Mouse (Mus musculus) limb, embryonic 11.5 days (tissue): ENCODE measurements at regions not wholly inside any gene's neighbourhood (a gene's known extent, or its start where the extent isn't known, plus 50 kb on each side); places are given as distances from the start of the nearest gene placed in this dataset.

Source experiments
- ATAC-seq: fragments of 200-750 bp; cut with Nextera tagmentation; 2 replicates; pipeline ENCODE4 v1.8.0; 2017; ENCODE audit warnings: low read depth; ENCODE audit not compliant: insufficient number of reproducible peaks, low FRiP score, low TSS enrichment
- DNase-seq: peaks from one replicate; pipeline ENCODE4 v3.0.0-alpha.2; 2015; ENCODE audit warnings: low spot score
- H3K27ac ChIP-seq: fragments of 300-500 bp; sonication (generic); replicated peaks from 2 replicates; pipeline ENCODE4 v1.5.1; 2014; ENCODE audit warnings: low read depth, mild to moderate bottlenecking, low read length
- H3K27me3 ChIP-seq: fragments of 300-500 bp; sonication (generic); 2 replicates; pipeline ENCODE4 v1.6.1; 2014; ENCODE audit warnings: mild to moderate bottlenecking, low read length, mixed read lengths; ENCODE audit not compliant: control insufficient read depth, insufficient read depth
- H3K36me3 ChIP-seq: fragments of 300-500 bp; sonication (generic); 2 replicates; pipeline ENCODE4 v1.6.1; 2014; ENCODE audit warnings: mild to moderate bottlenecking, low read length, moderate library complexity, mixed read lengths; ENCODE audit not compliant: control insufficient read depth, insufficient read depth
- H3K4me1 ChIP-seq: fragments of 300-500 bp; sonication (generic); 2 replicates; pipeline ENCODE4 v1.6.1; 2014; ENCODE audit warnings: low read length, mixed read lengths; ENCODE audit not compliant: control insufficient read depth, insufficient read depth
- H3K4me2 ChIP-seq: fragments of 300-500 bp; sonication (generic); 2 replicates; pipeline ENCODE4 v1.6.1; 2014; ENCODE audit warnings: low read depth, mild to moderate bottlenecking, moderate library complexity; ENCODE audit not compliant: severe bottlenecking
- H3K4me3 ChIP-seq: fragments of 300-500 bp; sonication (generic); 2 replicates; pipeline ENCODE4 v1.5.1; 2014; ENCODE audit warnings: low read depth, low read length
- H3K9ac ChIP-seq: fragments of 300-500 bp; sonication (generic); 2 replicates; pipeline ENCODE4 v1.6.1; 2014; ENCODE audit warnings: mild to moderate bottlenecking, low read length
- H3K9me3 ChIP-seq: fragments of 300-500 bp; sonication (generic); 2 replicates; pipeline ENCODE4 v1.6.1; 2016; ENCODE audit warnings: low read length; ENCODE audit not compliant: control insufficient read depth
- WGBS: fragments of 180-500 bp; shearing (Covaris S2); extraction: QIAGEN DNeasy Blood & Tissue Kit; methylation state at CpG from one replicate; pipeline ENCODE4 v1.1.7; 2014; 5-methylcytosine and 5-hydroxymethylcytosine counted together

DNA sequence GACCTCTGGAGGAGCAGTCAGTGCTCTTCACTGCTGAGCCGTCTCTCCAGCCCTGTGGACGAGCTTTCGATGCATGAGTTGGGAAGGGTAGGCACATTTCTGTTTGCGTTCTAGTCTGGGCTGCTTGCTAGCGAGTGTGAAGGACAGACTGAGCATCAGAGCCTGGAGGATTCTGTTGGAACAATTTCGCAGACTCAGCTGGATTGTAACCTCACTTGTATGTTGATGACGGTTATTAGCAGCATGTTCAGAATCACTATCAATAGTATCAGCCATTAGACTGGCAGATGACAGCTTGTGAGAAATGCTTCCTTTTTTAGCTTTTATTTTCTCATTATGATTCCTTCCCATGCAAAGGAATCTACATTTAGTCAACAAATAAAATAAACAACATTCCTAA, 923.5 kb upstream of the Car8 start:
- ATAC-seq = no peak
- Histone ChIP-seq H3K27ac (no peak overlapping the region), H3K9ac (no peak overlapping the region), H3K4me1 (no peaks in the 10 kb centered on the region), H3K36me3 (no peaks in the 10 kb centered on the region), H3K4me3 (no peak overlapping the region), H3K27me3 (no peaks in the 10 kb centered on the region), H3K4me2 (no peak overlapping the region), H3K9me3 (no peaks in the 10 kb centered on the region)
- no peak for DNase-seq
- WGBS = 86% methylated on average over 7 of the region's 7 CpGs

DNA sequence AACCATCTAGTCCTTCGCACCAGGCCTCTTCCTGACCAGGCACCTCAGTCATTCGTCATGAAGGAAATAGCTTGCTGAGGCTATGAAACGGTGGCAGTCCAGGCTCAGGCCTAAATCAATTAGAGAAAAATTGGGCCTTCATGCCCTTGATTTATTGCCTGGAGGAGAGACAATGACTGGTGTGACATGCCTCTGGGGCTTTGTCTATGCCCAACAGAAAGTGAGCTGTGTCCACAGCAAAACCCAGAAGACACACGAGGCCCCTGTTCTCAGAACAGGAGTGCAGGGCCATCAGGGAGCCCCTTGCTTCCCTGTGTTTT, 922.9 kb upstream of the Car8 start:
- no peak overlapping the region for H3K27ac ChIP-seq
- 27% methylated on average over 4 of the region's 4 CpGs for WGBS

DNA sequence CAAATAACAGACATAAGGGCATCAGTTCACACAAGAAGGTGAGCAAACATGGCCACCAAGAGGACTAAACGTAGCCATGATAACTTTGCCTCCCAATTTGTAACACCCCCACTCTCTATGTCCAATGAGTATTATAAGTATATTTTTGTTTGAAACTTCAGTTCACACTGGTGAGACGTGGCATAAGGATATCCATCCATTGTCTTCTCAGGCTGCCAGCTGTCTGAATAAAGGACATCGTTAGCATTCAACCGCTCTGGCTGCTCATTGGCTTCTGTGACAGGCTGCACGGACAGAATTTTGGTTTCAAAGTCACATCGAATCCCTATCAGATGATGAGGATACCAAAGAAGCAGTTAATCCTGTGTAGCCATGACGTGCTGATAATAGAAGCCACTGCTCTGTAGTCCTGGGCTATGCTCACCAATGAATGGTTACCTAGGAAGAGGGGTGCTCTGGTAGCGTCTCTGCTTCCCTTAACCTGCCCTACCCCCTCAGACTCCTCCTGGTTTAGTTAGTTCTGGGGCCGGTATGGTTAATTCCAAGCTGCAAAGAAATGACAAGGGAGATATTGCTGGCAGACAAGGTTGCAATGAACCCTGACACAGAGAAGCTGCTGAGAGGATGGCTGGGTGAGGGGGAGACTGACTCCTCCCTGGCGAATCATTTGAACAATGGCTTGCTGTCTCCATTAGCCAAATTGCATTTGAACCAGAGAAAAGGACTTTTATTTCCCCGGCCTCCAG, 922.4 kb upstream of the Car8 start:
- 72% methylated on average over 11 of the region's 11 CpGs for WGBS
- no peak overlapping the region for H3K4me2 ChIP-seq
- DNase-seq (no peak), ATAC-seq (no peak)
- H3K9me3 ChIP-seq = no peaks in the 10 kb centered on the region
- no peak overlapping the region for H3K27ac ChIP-seq
- no peak overlapping the region for H3K9ac ChIP-seq
- H3K4me3 ChIP-seq = no peak overlapping the region
- H3K4me1 ChIP-seq = no peaks in the 10 kb centered on the region
- H3K27me3 ChIP-seq = no peaks in the 10 kb centered on the region
- H3K36me3 ChIP-seq = no peaks in the 10 kb centered on the region

More for the DNA sequence above, 922.9 kb upstream of the Car8 start:
- Histone ChIP-seq H3K9me3 (no peaks in the 10 kb centered on the region), H3K4me3 (no peak overlapping the region), H3K4me1 (no peaks in the 10 kb centered on the region), H3K36me3 (no peaks in the 10 kb centered on the region), H3K4me2 (no peak overlapping the region), H3K9ac (no peak overlapping the region), H3K27me3 (no peaks in the 10 kb centered on the region)
- ATAC-seq = no peak
- no peak for DNase-seq

DNA sequence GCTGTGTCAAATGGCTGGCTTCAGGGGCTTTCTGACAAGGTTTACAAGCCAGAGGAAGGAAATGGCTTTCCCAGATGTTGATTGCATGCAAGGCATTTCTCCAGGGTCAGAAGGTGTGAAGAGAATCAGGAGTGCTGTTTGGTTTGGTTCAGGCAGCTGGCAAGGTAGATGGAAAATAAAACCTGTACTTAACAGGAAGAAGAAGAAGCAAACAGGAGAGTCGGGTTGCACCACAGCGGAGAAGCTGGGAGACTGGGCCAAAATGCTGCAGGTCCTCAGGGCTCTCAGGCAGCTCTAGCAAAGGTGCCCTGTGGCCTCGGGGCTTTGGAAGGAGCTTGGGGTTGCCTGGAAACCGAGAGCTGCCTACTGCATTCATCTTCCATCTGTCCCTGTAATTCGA, 908.9 kb upstream of the Car8 start:
- no peak overlapping the region; the same call in 1 of the 2 replicates for H3K27ac ChIP-seq

DNA sequence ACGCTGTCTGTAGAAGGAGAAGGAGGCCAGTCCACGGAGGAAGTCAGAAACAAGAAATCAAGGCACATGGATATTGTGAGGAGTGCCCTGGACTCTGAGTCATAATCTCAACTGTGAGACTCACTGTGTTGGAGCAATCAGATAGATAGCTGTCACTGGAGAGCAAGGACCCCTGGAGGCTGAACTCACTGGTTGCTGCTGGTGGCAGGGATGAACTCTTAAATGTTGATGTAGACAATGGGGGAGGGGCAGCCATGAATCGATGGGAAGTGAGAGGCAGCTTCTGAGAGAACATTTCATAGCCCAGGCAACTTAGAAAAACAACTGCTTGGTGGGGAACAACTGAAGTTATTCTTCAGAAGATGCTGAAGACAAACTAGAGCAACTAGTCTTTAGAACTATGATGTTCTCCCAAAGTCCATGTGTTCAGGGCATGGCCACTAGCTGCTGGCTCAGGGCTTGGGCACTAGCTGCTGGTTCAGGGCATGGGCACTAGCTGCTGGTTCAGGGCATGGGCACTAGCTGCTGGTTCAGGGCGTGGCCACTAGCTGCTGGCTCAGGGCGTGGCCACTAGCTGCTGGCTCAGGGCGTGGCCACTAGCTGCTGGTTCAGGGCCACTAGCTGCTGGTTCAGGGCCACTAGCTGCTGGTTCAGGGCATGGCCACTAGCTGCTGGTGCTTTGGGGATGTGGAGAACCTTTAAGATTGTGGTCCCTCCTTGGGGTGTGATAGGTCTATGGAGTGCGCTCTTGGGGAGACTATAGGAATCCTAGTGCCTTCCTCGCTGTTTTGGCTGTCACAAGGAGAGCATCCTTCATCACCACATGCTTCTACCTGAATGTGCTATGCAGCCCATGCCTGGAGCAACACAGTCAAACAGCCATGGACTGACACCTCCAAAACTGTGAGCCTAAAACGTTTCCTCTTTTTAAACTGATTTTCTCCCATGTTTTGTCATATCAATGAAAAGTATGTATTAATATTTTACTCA, 905.7 kb upstream of the Car8 start:
- ATAC-seq (no peak), DNase-seq (no peak)
- Histone ChIP-seq H3K4me3 (no peak overlapping the region), H3K9me3 (no peaks in the 10 kb centered on the region), H3K27me3 (no peaks in the 10 kb centered on the region), H3K4me1 (peaks cover 4% of the 10 kb centered on the region; the same call in 1 of the 2 replicates), H3K4me2 (no peak overlapping the region), H3K36me3 (no peaks in the 10 kb centered on the region), H3K9ac (no peak overlapping the region), H3K27ac (no peak overlapping the region)
- WGBS = 90% methylated on average over 9 of the region's 9 CpGs

More for the DNA sequence above, 908.9 kb upstream of the Car8 start:
- 29% methylated on average over 5 of the region's 5 CpGs for WGBS
- Histone ChIP-seq H3K4me1 (peaks cover 4% of the 10 kb centered on the region; the same call in 1 of the 2 replicates), H3K4me2 (no peak overlapping the region), H3K27me3 (no peaks in the 10 kb centered on the region), H3K9me3 (no peaks in the 10 kb centered on the region), H3K9ac (no peak overlapping the region), H3K4me3 (no peak overlapping the region), H3K36me3 (no peaks in the 10 kb centered on the region)
- peak; percentile 57 for DNase-seq
- peak; percentile 77; the same call in 1 of the 2 replicates for ATAC-seq

DNA sequence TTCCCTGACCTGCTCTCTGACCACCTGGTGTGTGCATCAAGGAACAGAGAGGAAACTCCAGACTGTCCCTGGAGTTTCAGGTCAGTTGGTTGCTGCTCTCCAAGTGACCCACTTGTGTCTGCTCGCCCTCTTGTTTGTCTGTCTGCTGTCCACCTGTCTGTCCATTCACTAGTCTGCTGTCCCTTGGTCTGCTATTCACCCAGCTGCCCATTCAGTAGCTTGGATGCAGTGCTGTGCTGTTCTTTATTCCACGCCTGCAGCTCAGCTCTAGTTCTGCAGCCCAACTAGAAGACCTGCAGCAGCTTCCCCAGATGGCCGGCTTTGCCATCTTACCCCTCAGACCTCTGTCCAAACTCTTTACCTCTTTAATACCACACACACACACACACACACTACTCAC, 904.2 kb upstream of the Car8 start:
- WGBS = 84% methylated on average over 3 of the region's 3 CpGs
- H3K4me2 ChIP-seq = no peak overlapping the region
- H3K4me3 ChIP-seq = no peak overlapping the region
- ATAC-seq (no peak), DNase-seq (no peak)
- no peak overlapping the region for H3K27ac ChIP-seq
- peaks cover 3% of the 10 kb centered on the region; the same call in 1 of the 2 replicates for H3K4me1 ChIP-seq
- no peak overlapping the region for H3K9ac ChIP-seq
- H3K36me3 ChIP-seq = no peaks in the 10 kb centered on the region
- no peaks in the 10 kb centered on the region for H3K27me3 ChIP-seq
- H3K9me3 ChIP-seq = no peaks in the 10 kb centered on the region

DNA sequence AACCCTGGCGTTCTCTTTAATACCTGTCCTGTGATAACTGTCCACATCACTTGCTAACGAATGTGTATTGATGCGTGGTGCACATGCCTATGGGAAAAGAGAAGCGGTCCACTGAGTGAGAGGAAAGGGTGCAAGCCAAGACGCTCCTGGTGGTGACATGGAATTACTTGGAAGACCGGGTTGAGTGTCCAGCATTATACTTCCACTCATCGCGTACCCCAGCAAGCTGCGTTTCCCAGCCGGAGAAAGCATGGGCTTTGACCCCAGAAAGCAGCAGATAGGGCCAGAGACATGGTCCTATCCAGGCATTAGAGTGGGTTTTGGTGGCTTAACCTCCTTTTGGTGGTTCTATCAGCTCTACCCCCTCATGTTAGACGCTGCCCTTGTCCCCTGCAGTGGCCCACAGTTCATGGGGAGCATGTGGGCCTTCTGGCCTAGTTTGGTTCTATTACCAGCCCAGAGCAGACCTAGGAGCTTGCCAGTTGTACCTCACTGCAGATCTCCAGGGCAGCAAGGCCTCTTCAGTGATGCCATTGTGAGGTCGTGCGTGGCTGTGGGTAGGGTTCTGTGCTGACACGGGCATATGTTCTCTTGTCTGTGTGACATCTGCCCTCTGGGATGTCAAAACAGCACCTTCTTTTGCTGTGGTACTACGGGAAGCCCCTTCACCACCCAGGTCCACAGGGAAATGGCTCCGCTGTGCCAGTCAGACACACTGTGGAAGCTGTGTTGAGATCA, 903.3 kb upstream of the Car8 start:
- Histone ChIP-seq H3K36me3 (no peaks in the 10 kb centered on the region), H3K9ac (no peak overlapping the region), H3K4me2 (no peak overlapping the region), H3K4me3 (no peak overlapping the region), H3K4me1 (no peaks in the 10 kb centered on the region; the same call in 1 of the 2 replicates), H3K9me3 (no peaks in the 10 kb centered on the region), H3K27ac (no peak overlapping the region), H3K27me3 (no peaks in the 10 kb centered on the region)
- ATAC-seq = no peak
- no peak for DNase-seq
- WGBS = 90% methylated on average over 16 of the region's 16 CpGs

DNA sequence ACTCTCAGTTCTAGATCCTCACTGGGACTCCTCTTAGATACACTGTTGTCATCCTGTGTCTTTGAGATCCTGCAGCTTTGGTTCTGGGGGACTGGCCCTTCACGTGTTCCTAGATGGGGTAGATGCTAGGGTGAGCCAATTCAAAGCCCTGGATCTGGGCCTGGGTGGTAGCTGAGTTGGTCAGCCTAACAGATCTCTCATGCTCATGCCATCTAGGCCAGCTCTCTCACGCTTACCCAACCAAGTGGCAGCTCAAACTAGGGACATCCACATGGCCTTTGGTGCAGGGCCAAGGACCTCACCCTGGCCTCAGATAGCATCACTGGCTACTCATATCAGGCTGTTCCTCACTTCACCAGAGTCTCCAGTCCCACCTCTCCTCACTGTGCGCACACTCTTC, 901.9 kb upstream of the Car8 start:
- 89% methylated on average over 3 of the region's 3 CpGs for WGBS
- no peaks in the 10 kb centered on the region for H3K27me3 ChIP-seq
- no peak overlapping the region for H3K4me2 ChIP-seq
- H3K36me3 ChIP-seq = no peaks in the 10 kb centered on the region
- no peak overlapping the region for H3K4me3 ChIP-seq
- no peak overlapping the region for H3K9ac ChIP-seq
- H3K4me1 ChIP-seq = no peaks in the 10 kb centered on the region
- no peak overlapping the region for H3K27ac ChIP-seq
- DNase-seq (no peak), ATAC-seq (no peak)
- no peaks in the 10 kb centered on the region for H3K9me3 ChIP-seq
